Comparison of ENCODE assay signal across 7 mouse cellular contexts in genomic region chr15:103366376-103367149, GRCm38 (mm10). TPM values are rescaled to one million over a fixed set of nuclear protein-coding genes. Genes with fewer than 3 reads are reported as not detected.
A peak's percentile ranks its signal among the peaks of the same experiment; 100 is the strongest.
DNase-seq lines count a peak whose midpoint lies in the region; ATAC-seq and TF ChIP-seq lines count a peak whose summit lies in the region.

Gene Itga5 (minus strand): TSS chr15:103366763.

- peak within 1 kb of the TSS; percentile 80 to 97 for H3K4me3 ChIP-seq in ES-E14 (ENCODE audit: insufficient read depth in 1 of 2, low read depth in 1 of 2, low read length in 2 of 2, poor library complexity in 1 of 2, severe bottlenecking in 1 of 2)
- H3K4me3 ChIP-seq in hindbrain, embryonic 16.5 days (ENCODE audit: low read length) = peak within 1 kb of the TSS; percentile 51
- peak within 1 kb of the TSS; percentile 75 for H3K4me3 ChIP-seq in liver, embryonic 13.5 days (replicated peaks)

- peak; percentile 67 for ATAC-seq in hindbrain, embryonic 16.5 days
- ATAC-seq in liver, embryonic 13.5 days (ENCODE audit: low read depth) = peak; percentile 32; the same call in 1 of the 2 replicates

- no peaks in the 10 kb centered on the region; the same call in 1 of the 2 replicates for H3K36me3 ChIP-seq in ES-E14 (ENCODE audit: control insufficient read depth, insufficient read depth, low read length, poor library complexity, severe bottlenecking)
- H3K36me3 ChIP-seq in hindbrain, embryonic 16.5 days (ENCODE audit: control insufficient read depth, insufficient read depth, low read length) = no peaks in the 10 kb centered on the region
- no peaks in the 10 kb centered on the region for H3K36me3 ChIP-seq in liver, embryonic 13.5 days

- H3K9me3 ChIP-seq in ES-E14 (ENCODE audit: control insufficient read depth, insufficient read depth, low read depth, low read length) = no peaks in the 10 kb centered on the region
- H3K9me3 ChIP-seq in hindbrain, embryonic 16.5 days (ENCODE audit: control insufficient read depth, low read length) = no peaks in the 10 kb centered on the region
- no peaks in the 10 kb centered on the region for H3K9me3 ChIP-seq in liver, embryonic 13.5 days (replicated peaks)

- in situ Hi-C loops in ES-E14 (cut with MboI; ENCODE audit: low sequenced_read_pairs in 2 of 2, unreplicated experiment in 2 of 2) = no loop called here

- WGBS in hindbrain, embryonic 16.5 days = under 1% methylated on average over 41 of the region's 51 CpGs
- 1% methylated on average over 51 of the region's 51 CpGs for WGBS in liver, embryonic 13.5 days (ENCODE audit: insufficient replicate concordance)

- peaks cover 16 to 36% of the 10 kb centered on the region in 2 experiments for H3K4me1 ChIP-seq in ES-E14 (ENCODE audit: control insufficient read depth in 2 of 2, insufficient read depth in 2 of 2, low read length in 2 of 2, poor library complexity in 1 of 2)
- H3K4me1 ChIP-seq in hindbrain, embryonic 16.5 days (ENCODE audit: control insufficient read depth, insufficient read depth, low read depth, low read length) = peaks cover 16% of the 10 kb centered on the region
- H3K4me1 ChIP-seq in liver, embryonic 13.5 days (replicated peaks) = peaks cover 65% of the 10 kb centered on the region

- peak within 1 kb of the TSS; percentile 98 for H3K4me2 ChIP-seq in hindbrain, embryonic 16.5 days (ENCODE audit: low read length)
- peak within 1 kb of the TSS; percentile 92 for H3K4me2 ChIP-seq in liver, embryonic 13.5 days

- H3K27me3 ChIP-seq in hindbrain, embryonic 16.5 days (replicated peaks; ENCODE audit: control insufficient read depth, insufficient read depth, low read length) = peaks cover 4% of the 10 kb centered on the region; the same call in 1 of the 2 replicates
- peaks cover 20% of the 10 kb centered on the region; the same call in 1 of the 2 replicates for H3K27me3 ChIP-seq in liver, embryonic 13.5 days

- peak within 1 kb of the TSS; percentile 81 for H3K9ac ChIP-seq in ES-E14 (ENCODE audit: insufficient read depth, low read depth, low read length, poor library complexity, severe bottlenecking)
- H3K9ac ChIP-seq in hindbrain, embryonic 16.5 days (ENCODE audit: low read depth, low read length) = peak within 1 kb of the TSS; percentile 74
- peak within 1 kb of the TSS; percentile 88 for H3K9ac ChIP-seq in liver, embryonic 13.5 days

- DNase-seq in ES-E14 (ENCODE audit: low read depth, low spot score) = no peak
- peak; percentile 92 for DNase-seq in adrenal gland, postnatal 14 days
- DNase-seq in gastrocnemius, postnatal 10 days = peak; percentile 76
- peak; percentile 34 for DNase-seq in liver, embryonic 13.5 days
- peak; percentile 36 for DNase-seq in naive thymus-derived CD4-positive, alpha-beta T cell, adult 2 months (ENCODE audit: low read depth)
- DNase-seq in thymus, postnatal 36 days = peak; percentile 41 to 48

- peak within 1 kb of the TSS; percentile 75 for H3K27ac ChIP-seq in ES-E14 (ENCODE audit: insufficient read depth, low read depth, low read length, poor library complexity, severe bottlenecking)
- no peak within 1 kb of the TSS; the same call in 1 of the 2 replicates for H3K27ac ChIP-seq in hindbrain, embryonic 16.5 days (ENCODE audit: low read depth, low read length)
- peak within 1 kb of the TSS; percentile 85 for H3K27ac ChIP-seq in liver, embryonic 13.5 days

TF ChIP-seq in ES-E14, 5 proteins besides CTCF, POLR2A, EP300 and RAD21:
- TF ChIP-seq MAFK (IDR thresholded peaks at IDR 0.05; ENCODE audit: insufficient read depth, low read depth, low read length) (no peak), HCFC1 (IDR thresholded peaks at IDR 0.05; ENCODE audit: borderline replicate concordance, insufficient read depth, low read length) (no peak)

RNA-seq across cellular contexts. Expression of gene Itga5, which starts in this region (rescaled TPM):
- total RNA-seq in ES-E14 (2012; rRNA removed) = 69.0 and 80.8 TPM in 2 replicates
- total RNA-seq in adrenal gland, postnatal 14 days (2021) = 34.9 and 37.7 TPM in 2 replicates
- total RNA-seq in gastrocnemius, postnatal 10 days (2021) = 10 to 100 TPM; 27.6 to 40.5 TPM
- 6.3 and 8.6 TPM in 2 replicates for polyA plus RNA-seq in hindbrain, embryonic 16.5 days (2015; fragmentation: Nextera tagmentation; extraction: Ambion mirVana)
- 12.9 and 15.8 TPM in 2 replicates for polyA plus RNA-seq in liver, embryonic 13.5 days (2015; fragmentation: Nextera tagmentation; extraction: Ambion mirVana)
